Mouse (Mus musculus): ENCODE measurements around the gene Pkd1l2. TPM values are rescaled to one million over a fixed set of nuclear protein-coding genes. Genes with fewer than 3 reads are reported as not detected.
A peak's percentile ranks its signal among the peaks of the same experiment; 100 is the strongest.

Pkd1l2 gene
- total and polyA plus RNA-seq, 2 experiments from 2014 or later = 0.01 TPM; not detected in 1

DNA sequence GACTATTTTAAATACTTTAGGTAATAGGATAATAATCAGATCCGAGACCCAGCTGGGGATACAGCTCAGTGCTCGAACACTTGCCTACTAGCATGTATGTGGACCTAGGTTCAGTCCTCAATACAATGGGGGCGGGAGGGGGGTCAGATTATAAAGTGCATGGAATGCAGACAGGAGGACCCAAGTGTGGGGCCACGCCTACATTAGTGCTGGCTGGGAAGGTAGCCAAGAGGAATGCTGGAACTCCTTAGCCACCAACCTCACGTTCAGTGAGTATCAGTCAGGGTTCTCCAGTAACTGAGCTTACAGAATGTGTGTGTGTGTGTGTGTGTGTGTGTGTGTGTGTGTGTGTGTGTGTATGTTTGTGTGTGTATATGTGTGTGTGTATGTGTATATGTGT lies 130.9 kb downstream of the Pkd1l2 start:
- WGBS = 21% methylated on average over 5 of the region's 5 CpGs
- no peaks in the 10 kb centered on the region for H3K27me3 ChIP-seq (ENCODE audit: control insufficient read depth, insufficient read depth, low read length)

DNA sequence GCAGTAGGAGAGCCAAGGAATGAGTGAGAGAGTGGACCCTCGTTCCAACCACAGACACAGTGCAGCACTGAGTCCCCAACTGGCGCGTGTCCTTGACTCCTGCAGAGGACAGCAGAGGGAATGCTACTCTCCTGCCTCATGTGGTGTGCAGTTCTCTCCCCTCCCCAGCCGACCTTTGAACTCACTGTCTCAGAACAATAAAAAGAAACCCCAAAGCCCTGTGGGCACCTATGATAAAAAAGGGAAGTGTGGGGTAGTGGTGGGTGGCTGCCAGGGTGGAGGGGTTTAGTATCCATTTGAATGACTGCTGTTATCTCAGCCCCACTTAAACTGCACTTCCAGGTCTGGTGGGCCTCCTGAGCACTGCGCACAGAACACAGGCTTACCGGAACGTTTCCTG lies 134.7 kb downstream of the Pkd1l2 start:
- TF ChIP-seq EP300 (IDR thresholded peaks at IDR 0.05; ENCODE audit: low read depth) (no peak), CTCF (IDR thresholded peaks at IDR 0.05; ENCODE audit: low read depth) (no peak)

More for the DNA sequence above, 130.9 kb downstream of the Pkd1l2 start:
- H3K27ac ChIP-seq (ENCODE audit: low read depth) = 0 out of 2 replicates have a peak overlapping the region, but pooled peaks have one; percentile 13
- H3K4me2 ChIP-seq (ENCODE audit: low read depth, low read length) = no peak overlapping the region; the same call in 1 of the 2 replicates
- no peak overlapping the region for H3K4me3 ChIP-seq (ENCODE audit: low read depth, low read length)
- TF ChIP-seq EP300 (IDR thresholded peaks at IDR 0.05; ENCODE audit: low read depth) = no peak
- TF ChIP-seq CTCF (IDR thresholded peaks at IDR 0.05; ENCODE audit: low read depth) = no peak
- no peak overlapping the region for H3K9ac ChIP-seq (replicated peaks; ENCODE audit: low read depth, low read length)
- no peaks in the 10 kb centered on the region for H3K9me3 ChIP-seq (replicated peaks; ENCODE audit: control insufficient read depth, low read length)
- peaks cover 36% of the 10 kb centered on the region for H3K36me3 ChIP-seq (replicated peaks; ENCODE audit: control insufficient read depth, insufficient read depth, low read length)
- H3K4me1 ChIP-seq (ENCODE audit: control insufficient read depth, insufficient read depth) = peaks cover 19% of the 10 kb centered on the region
- ATAC-seq (ENCODE audit: insufficient read depth, low read depth) (peak; percentile 80), DNase-seq (ENCODE audit: low spot score) (peak; percentile 60)

DNA sequence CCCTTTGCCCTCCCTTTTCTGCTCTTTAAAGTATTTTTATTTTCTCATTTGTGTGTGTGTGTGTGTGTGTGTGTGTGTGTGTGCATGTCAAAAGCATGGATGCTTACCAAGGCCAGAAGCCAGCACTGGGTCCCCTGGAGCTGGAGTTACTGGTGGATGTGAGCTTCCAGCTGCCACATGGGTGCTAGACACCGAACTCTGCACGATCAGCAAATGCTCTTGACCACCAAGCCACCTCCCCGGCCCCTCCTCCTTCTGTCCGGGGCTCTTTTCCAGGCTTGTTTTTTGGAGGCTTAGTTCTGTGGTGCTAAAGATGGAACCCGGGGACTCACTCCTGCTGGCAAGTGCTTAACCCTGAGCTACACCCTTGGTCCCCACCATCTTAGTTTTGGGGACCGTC lies 135.4 kb downstream of the Pkd1l2 start:
- Histone ChIP-seq H3K27ac (ENCODE audit: low read depth) (peak overlapping the region; percentile 91), H3K4me2 (ENCODE audit: low read depth, low read length) (peak overlapping the region; percentile 61), H3K4me1 (ENCODE audit: control insufficient read depth, insufficient read depth) (peaks cover 37% of the 10 kb centered on the region), H3K36me3 (replicated peaks; ENCODE audit: control insufficient read depth, insufficient read depth, low read length) (no peaks in the 10 kb centered on the region), H3K27me3 (ENCODE audit: control insufficient read depth, insufficient read depth, low read length) (no peaks in the 10 kb centered on the region), H3K9ac (replicated peaks; ENCODE audit: low read depth, low read length) (peak overlapping the region; percentile 41; the same call in 1 of the 2 replicates), H3K9me3 (replicated peaks; ENCODE audit: control insufficient read depth, low read length) (no peaks in the 10 kb centered on the region), H3K4me3 (ENCODE audit: low read depth, low read length) (peak overlapping the region; percentile 44)
- no peak for DNase-seq (ENCODE audit: low spot score)
- 35% methylated on average over 6 of the region's 6 CpGs for WGBS
- no peak for ATAC-seq (ENCODE audit: insufficient read depth, low read depth)
- TF ChIP-seq CTCF (IDR thresholded peaks at IDR 0.05; ENCODE audit: low read depth) (no peak), EP300 (IDR thresholded peaks at IDR 0.05; ENCODE audit: low read depth) (no peak)

More for the DNA sequence above, 134.7 kb downstream of the Pkd1l2 start:
- Histone ChIP-seq H3K27me3 (ENCODE audit: control insufficient read depth, insufficient read depth, low read length) (no peaks in the 10 kb centered on the region), H3K4me2 (ENCODE audit: low read depth, low read length) (no peak overlapping the region), H3K9me3 (replicated peaks; ENCODE audit: control insufficient read depth, low read length) (no peaks in the 10 kb centered on the region), H3K4me3 (ENCODE audit: low read depth, low read length) (no peak overlapping the region), H3K4me1 (ENCODE audit: control insufficient read depth, insufficient read depth) (peaks cover 37% of the 10 kb centered on the region), H3K9ac (replicated peaks; ENCODE audit: low read depth, low read length) (no peak overlapping the region), H3K27ac (ENCODE audit: low read depth) (peak overlapping the region; percentile 2; the same call in 1 of the 2 replicates), H3K36me3 (replicated peaks; ENCODE audit: control insufficient read depth, insufficient read depth, low read length) (no peaks in the 10 kb centered on the region)
- no peak for DNase-seq (ENCODE audit: low spot score)
- WGBS = 42% methylated on average over 7 of the region's 7 CpGs
- no peak for ATAC-seq (ENCODE audit: insufficient read depth, low read depth)

DNA sequence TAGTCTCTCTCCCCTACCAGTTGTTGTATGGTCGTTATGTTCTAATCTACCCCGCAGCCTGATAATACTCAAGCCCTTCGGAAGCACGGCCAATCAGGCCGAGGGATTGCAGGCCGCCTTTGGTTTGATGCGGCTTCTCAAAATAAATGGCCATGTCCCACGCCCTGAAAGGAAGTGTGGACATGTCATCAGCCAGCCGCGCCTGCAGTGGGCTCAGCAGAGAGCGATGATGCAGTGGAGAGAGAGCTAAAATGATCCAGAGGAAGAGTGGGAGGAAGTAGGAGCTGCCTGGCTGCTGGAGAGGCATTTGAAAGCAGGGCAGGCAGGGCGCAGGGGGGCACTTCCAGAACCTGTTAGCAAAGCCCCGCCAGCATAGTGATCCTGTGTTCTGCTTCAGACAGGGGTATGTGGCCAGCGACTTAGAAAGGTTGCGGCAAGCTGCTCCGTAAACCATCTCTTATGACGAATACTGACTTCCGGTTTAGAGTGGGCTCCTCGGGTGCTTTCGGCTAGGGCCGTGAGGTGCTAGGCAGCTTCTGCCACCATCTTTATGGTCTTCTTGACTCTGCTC lies 135.9 kb downstream of the Pkd1l2 start:
- peak overlapping the region; percentile 41; the same call in 1 of the 2 replicates for H3K9ac ChIP-seq (replicated peaks; ENCODE audit: low read depth, low read length)
- no peaks in the 10 kb centered on the region for H3K36me3 ChIP-seq (replicated peaks; ENCODE audit: control insufficient read depth, insufficient read depth, low read length)
- WGBS = 13% methylated on average over 21 of the region's 21 CpGs
- H3K4me3 ChIP-seq (ENCODE audit: low read depth, low read length) = peak overlapping the region; percentile 44
- peak overlapping the region; percentile 91 for H3K27ac ChIP-seq (ENCODE audit: low read depth)
- H3K4me2 ChIP-seq (ENCODE audit: low read depth, low read length) = peak overlapping the region; percentile 61
- DNase-seq (ENCODE audit: low spot score) (peak; percentile 66), ATAC-seq (ENCODE audit: insufficient read depth, low read depth) (peak; percentile 49)
- TF ChIP-seq CTCF (IDR thresholded peaks at IDR 0.05; ENCODE audit: low read depth) (no peak), EP300 (IDR thresholded peaks at IDR 0.05; ENCODE audit: low read depth) (no peak)
- no peaks in the 10 kb centered on the region for H3K27me3 ChIP-seq (ENCODE audit: control insufficient read depth, insufficient read depth, low read length)
- H3K9me3 ChIP-seq (replicated peaks; ENCODE audit: control insufficient read depth, low read length) = no peaks in the 10 kb centered on the region
- peaks cover 36% of the 10 kb centered on the region for H3K4me1 ChIP-seq (ENCODE audit: control insufficient read depth, insufficient read depth)

Other genes with a start within 250 kb of the Pkd1l2 start
- gene Cmc2, start 161.0 kb downstream of the Pkd1l2 start, total RNA-seq (2014; rRNA removed; ENCODE audit: low replicate concordance) = 37.2 and 65.8 TPM in 2 replicates
- gene Cmc2, start 161.0 kb downstream of the Pkd1l2 start, polyA plus RNA-seq (2015; fragmentation: Nextera tagmentation; extraction: Ambion mirVana) = 139 and 161 TPM in 2 replicates
- gene Cenpn, start 160.7 kb downstream of the Pkd1l2 start, total RNA-seq (2014; rRNA removed; ENCODE audit: low replicate concordance) = 4.4 and 19.2 TPM in 2 replicates
- 9.4 and 10.1 TPM in 2 replicates for gene Cenpn, start 160.7 kb downstream of the Pkd1l2 start, polyA plus RNA-seq (2015; fragmentation: Nextera tagmentation; extraction: Ambion mirVana)
- gene Atmin, start 139.1 kb downstream of the Pkd1l2 start, total RNA-seq (2014; rRNA removed; ENCODE audit: low replicate concordance) = 16.0 and 19.1 TPM in 2 replicates
- 6.0 and 7.0 TPM in 2 replicates for gene Atmin, start 139.1 kb downstream of the Pkd1l2 start, polyA plus RNA-seq (2015; fragmentation: Nextera tagmentation; extraction: Ambion mirVana)
- gene 1700030J22Rik, start 103.5 kb downstream of the Pkd1l2 start, total RNA-seq (2014; rRNA removed; ENCODE audit: low replicate concordance) = 2.7 TPM in 1 of 2 replicates, not detected in the other
- 0.26 and 0.33 TPM in 2 replicates for gene 1700030J22Rik, start 103.5 kb downstream of the Pkd1l2 start, polyA plus RNA-seq (2015; fragmentation: Nextera tagmentation; extraction: Ambion mirVana)
- 24.2 and 29.9 TPM in 2 replicates for gene Gcsh, start 88.9 kb downstream of the Pkd1l2 start, total RNA-seq (2014; rRNA removed; ENCODE audit: low replicate concordance)
- 69.3 and 71.1 TPM in 2 replicates for gene Gcsh, start 88.9 kb downstream of the Pkd1l2 start, polyA plus RNA-seq (2015; fragmentation: Nextera tagmentation; extraction: Ambion mirVana)
- not detected in 2 replicates for gene Bco1, start 13.4 kb upstream of the Pkd1l2 start, total RNA-seq (2014; rRNA removed; ENCODE audit: low replicate concordance)
- not detected in 2 replicates for gene Bco1, start 13.4 kb upstream of the Pkd1l2 start, polyA plus RNA-seq (2015; fragmentation: Nextera tagmentation; extraction: Ambion mirVana)
- gene Gan, start 75.7 kb upstream of the Pkd1l2 start, total RNA-seq (2014; rRNA removed; ENCODE audit: low replicate concordance) = 3.1 and 4.0 TPM in 2 replicates
- 0.60 and 0.99 TPM in 2 replicates for gene Gan, start 75.7 kb upstream of the Pkd1l2 start, polyA plus RNA-seq (2015; fragmentation: Nextera tagmentation; extraction: Ambion mirVana)
- gene Cmip, start 174.6 kb upstream of the Pkd1l2 start, total RNA-seq (2014; rRNA removed; ENCODE audit: low replicate concordance) = 11.1 and 19.6 TPM in 2 replicates
- 4.9 and 5.7 TPM in 2 replicates for gene Cmip, start 174.6 kb upstream of the Pkd1l2 start, polyA plus RNA-seq (2015; fragmentation: Nextera tagmentation; extraction: Ambion mirVana)

All from heart, postnatal 0 days (tissue).